Mouse (Mus musculus) brain, embryonic 14.5 days (tissue): ENCODE results near the gene Ino80e.

Experiments used
- CTCF ChIP-seq: fragments of 200-500 bp; IDR thresholded peaks from 2 replicates; pipeline ENCODE4 v1.5.1; 2012; ENCODE audit warnings: inconsistent platforms, mild to moderate bottlenecking, moderate library complexity, borderline replicate concordance; ENCODE audit not compliant: insufficient read depth, insufficient read length; ENCODE audit errors: extremely low read depth
- POLR2A ChIP-seq: fragments of 200-500 bp; IDR thresholded peaks from 2 replicates; pipeline ENCODE4 v1.6.1; 2012; ENCODE audit warnings: mild to moderate bottlenecking, inconsistent platforms, borderline replicate concordance; ENCODE audit not compliant: poor library complexity, insufficient read depth, insufficient read length, severe bottlenecking; ENCODE audit errors: extremely low read depth

- TF ChIP-seq CTCF (peak; percentile 98), POLR2A (no peak)
Measured at GRCm38 (mm10) chr7:126821835-126822511, 40.2 kb downstream of the Ino80e start.
